ENCODE assay signal across 10 mouse cellular contexts in the genomic region with DNA sequence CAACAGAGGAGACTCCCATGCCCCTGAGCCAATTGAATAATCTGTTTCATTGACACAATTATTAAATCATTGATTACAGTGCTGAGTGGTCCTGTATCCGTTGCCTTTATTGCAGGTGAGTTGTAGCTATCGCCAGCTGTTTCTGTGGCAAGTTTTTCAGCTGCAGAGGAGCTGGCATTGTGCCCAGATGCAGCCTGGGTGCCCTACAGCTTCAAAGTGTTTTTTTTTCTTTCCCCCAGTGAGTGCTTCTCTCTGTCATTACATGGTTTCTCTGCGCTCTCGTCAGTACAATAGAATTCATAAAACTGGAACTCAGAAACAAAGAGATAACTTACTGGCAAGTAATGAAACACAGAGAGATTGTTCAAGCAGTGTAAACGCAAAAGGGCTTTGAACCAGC.
DNase-seq lines count a peak whose midpoint lies in the region; ATAC-seq lines count a peak whose summit lies in the region.
"Had no signal": no experiment of that assay in that cellular context is flagged by ENCODE, and none has a peak within 500 bp of the region (broad histone marks: within the 10 kb centered on the region; RNA-seq: fewer than 3 reads in every experiment).

No protein-coding gene starts in this region.

- no peaks in the 10 kb centered on the region for H3K27me3 ChIP-seq in intestine, embryonic 16.5 days (replicated peaks; ENCODE audit: control insufficient read depth, insufficient read depth, low read length)
- H3K27me3 ChIP-seq in intestine, embryonic 15.5 days (replicated peaks): no peaks in the 10 kb centered on the region
- H3K27me3 ChIP-seq: hindbrain, embryonic 15.5 days had no signal

- H3K36me3 ChIP-seq in intestine, embryonic 16.5 days (ENCODE audit: control insufficient read depth, insufficient read depth, low read length): no peaks in the 10 kb centered on the region
- no peaks in the 10 kb centered on the region for H3K36me3 ChIP-seq in intestine, embryonic 15.5 days
- H3K36me3 ChIP-seq: hindbrain, embryonic 15.5 days had no signal

- H3K4me3 ChIP-seq in intestine, embryonic 16.5 days (ENCODE audit: low read length): no peak overlapping the region
- no peak overlapping the region for H3K4me3 ChIP-seq in intestine, embryonic 15.5 days (replicated peaks)
- H3K4me3 ChIP-seq: hindbrain, embryonic 15.5 days had no signal

- no peak overlapping the region for H3K9ac ChIP-seq in intestine, embryonic 16.5 days (ENCODE audit: low read depth, low read length)
- no peak overlapping the region for H3K9ac ChIP-seq in intestine, embryonic 15.5 days
- H3K9ac ChIP-seq: hindbrain, embryonic 15.5 days had no signal

- H3K4me2 ChIP-seq in intestine, embryonic 16.5 days (ENCODE audit: low read depth, low read length): no peak overlapping the region
- no peak overlapping the region for H3K4me2 ChIP-seq in intestine, embryonic 15.5 days (replicated peaks)
- H3K4me2 ChIP-seq: hindbrain, embryonic 15.5 days had no signal

- H3K9me3 ChIP-seq in intestine, embryonic 16.5 days (ENCODE audit: control insufficient read depth, low read length): no peaks in the 10 kb centered on the region
- no peaks in the 10 kb centered on the region for H3K9me3 ChIP-seq in intestine, embryonic 15.5 days
- H3K9me3 ChIP-seq: hindbrain, embryonic 15.5 days had no signal

- H3K4me1 ChIP-seq in intestine, embryonic 16.5 days (ENCODE audit: control insufficient read depth, insufficient read depth, low read length): no peaks in the 10 kb centered on the region
- H3K4me1 ChIP-seq in intestine, embryonic 15.5 days (replicated peaks): no peaks in the 10 kb centered on the region
- H3K4me1 ChIP-seq: hindbrain, embryonic 15.5 days had no signal

- WGBS in intestine, embryonic 16.5 days: 50% methylated on average over 5 of the region's 5 CpGs
- WGBS in intestine, embryonic 15.5 days: 43% methylated on average over 5 of the region's 5 CpGs

- no peak overlapping the region for H3K27ac ChIP-seq in intestine, embryonic 16.5 days (ENCODE audit: low read length)
- no peak overlapping the region for H3K27ac ChIP-seq in intestine, embryonic 15.5 days
- H3K27ac ChIP-seq: hindbrain, embryonic 15.5 days had no signal

- no peak for DNase-seq in frontal cortex, postnatal 25 days (ENCODE audit: low spot score in 2 of 2)
- peak; percentile 22 for DNase-seq in layer of hippocampus, adult 11-12 months (ENCODE audit: low spot score)
- DNase-seq in layer of hippocampus, postnatal 36 days: no peak
- peak; percentile 46 for DNase-seq in testis, postnatal 10 days (ENCODE audit: low spot score)
- DNase-seq in testis, postnatal 14 days (ENCODE audit: low spot score): no peak
- DNase-seq: embryo, embryonic 11 days had no signal

- ATAC-seq in frontal cortex, adult (ENCODE audit: low TSS enrichment): peak; percentile 50
- no peak for ATAC-seq in intestine, embryonic 16.5 days
- no peak for ATAC-seq in intestine, embryonic 15.5 days

Comparison
In these comparisons a context has a peak if more than half of its experiments do, and no peak if none do; other contexts are left out.
1. DNase-seq: peak in layer of hippocampus, adult 11-12 months (single experiment) and testis, postnatal 10 days (single experiment); none in frontal cortex, postnatal 25 days (0 of 2), layer of hippocampus, postnatal 36 days (0 of 2) and testis, postnatal 14 days (single experiment).